Mouse (Mus musculus): Measurements from ENCODE around the gene Bag5. TPM values are rescaled to one million over a fixed set of nuclear protein-coding genes. Genes with fewer than 3 reads are reported as not detected.

The Bag5 gene
- polyA plus RNA-seq, 1 experiment: 8.1 TPM

DNA sequence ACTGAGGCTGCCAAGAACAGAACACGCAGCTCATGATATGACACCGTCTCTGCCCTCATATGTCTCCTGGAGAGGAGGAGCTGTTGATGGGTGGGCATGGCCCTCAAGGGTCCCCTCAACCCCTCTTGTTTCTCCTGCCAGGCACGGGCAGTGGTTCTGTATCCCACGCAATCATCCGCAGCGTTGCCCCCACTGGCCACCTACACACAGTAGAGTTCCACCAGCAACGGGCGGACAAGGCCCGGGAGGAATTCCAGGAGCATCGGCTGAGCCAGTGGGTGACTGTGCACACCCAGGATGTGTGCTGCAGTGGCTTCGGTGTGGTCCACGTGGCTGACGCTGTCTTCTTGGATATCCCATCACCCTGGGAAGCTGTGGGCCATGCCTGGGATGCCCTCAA is 32.4 kb downstream of the Bag5 start:
- DNase-seq (ENCODE audit: low read depth, low spot score): no peak
- 84% methylated on average over 13 of the region's 13 CpGs for WGBS

DNA sequence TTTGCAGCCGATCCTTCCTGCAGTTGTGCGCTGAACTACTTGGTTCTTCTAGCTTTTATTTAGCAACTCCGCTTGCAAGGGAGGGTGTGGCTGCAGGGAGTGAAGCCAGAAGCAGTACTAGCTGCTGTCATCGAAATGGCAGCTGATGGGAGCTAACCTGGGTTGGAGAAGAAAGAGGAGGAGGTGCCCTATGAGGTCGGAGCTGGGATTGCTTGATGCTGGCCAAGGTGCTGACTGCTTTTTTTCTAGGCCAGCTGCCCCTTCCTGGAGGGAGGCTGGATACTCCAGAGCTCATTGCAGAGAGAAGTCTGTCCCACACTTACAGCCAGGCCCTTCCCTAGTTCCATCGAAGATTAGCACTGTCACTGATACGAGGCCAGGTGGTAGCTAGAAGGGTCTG is 34.1 kb downstream of the Bag5 start:
- DNase-seq (ENCODE audit: low read depth, low spot score): no peak
- WGBS: 21% methylated on average over 7 of the region's 7 CpGs

DNA sequence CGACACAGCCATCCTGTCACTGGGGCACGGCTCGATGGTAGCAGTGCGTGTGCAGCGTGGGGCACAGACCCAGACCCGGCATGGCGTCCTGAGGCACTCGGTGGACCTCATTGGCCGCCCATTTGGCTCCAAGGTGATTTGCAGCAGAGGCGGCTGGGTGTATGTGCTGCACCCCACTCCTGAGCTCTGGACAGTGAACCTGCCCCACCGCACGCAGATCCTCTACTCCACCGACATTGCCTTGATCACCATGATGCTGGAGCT is 34.5 kb downstream of the Bag5 start:
- 2% methylated on average over 13 of the region's 13 CpGs for whole genome bisulfite sequencing
- no peak for DNase-seq (ENCODE audit: low read depth, low spot score)

DNA sequence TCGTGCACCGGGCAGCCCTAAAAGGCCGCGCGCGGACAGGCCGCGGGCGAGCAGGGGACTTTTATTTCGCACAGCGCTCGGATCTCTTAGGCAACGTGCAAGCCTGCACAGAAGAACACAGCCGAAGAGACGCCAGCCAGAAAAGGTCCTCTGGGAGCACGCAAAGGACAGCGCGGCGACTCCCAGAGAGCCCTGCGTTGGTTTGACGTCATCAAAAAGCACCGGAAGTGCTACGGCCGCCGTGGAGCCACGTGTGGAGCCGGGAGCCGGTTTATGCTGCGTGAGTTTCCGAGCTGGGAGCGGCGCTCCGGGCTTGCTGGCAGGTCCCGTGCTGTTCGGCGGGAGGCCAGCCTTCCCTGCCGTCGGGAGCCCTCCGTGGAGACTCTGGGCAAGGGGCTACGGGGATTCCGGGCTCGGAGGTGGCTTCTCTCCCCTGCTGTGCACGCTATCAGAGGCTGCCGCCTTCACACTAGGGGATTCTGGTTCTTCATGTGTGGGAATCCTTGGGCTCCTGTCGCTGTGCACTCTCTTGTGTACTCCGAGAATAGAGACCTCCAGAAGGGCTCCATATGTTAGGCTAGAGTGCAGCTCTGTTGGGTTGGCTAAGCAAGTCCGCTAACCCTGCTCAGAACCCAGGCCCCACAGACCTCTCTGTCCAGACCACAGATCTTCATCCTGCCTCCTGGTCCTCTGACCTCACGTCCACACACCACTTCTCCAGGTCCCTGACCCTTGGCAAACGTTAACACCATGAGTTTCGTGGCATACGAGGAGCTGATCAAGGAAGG is 35.0 kb downstream of the Bag5 start, which contains the start of gene Trmt61a:
Gene Trmt61a, plus strand, starts transcription at position 224 of the 788 bp plus-strand sequence.
- peak; percentile 71 for DNase-seq (ENCODE audit: low read depth, low spot score)
- WGBS: under 1% methylated on average over 51 of the region's 51 CpGs

DNA sequence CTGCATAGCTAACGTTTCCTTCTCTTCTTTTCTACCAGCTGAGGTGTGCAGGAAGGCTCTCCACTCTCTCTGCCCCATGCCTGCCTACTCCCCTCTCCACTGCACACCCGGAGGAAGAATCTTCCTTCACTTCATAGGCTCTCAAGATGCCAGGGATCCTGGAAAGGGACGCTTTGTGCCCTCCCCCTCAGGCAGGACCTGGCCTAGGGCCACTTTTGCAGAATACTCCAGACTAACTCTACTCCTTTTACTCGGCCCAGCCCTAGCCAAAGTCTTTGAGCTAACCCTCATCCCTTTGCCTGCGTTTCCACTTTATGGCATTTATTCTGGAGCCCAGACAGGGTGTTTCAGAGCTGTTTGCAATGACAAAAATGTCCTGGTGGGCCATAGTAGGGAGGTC is 35.6 kb downstream of the Bag5 start:
- peak; percentile 48 for DNase-seq (ENCODE audit: low read depth, low spot score)
- 4% methylated on average over 5 of the region's 5 CpGs for WGBS

DNA sequence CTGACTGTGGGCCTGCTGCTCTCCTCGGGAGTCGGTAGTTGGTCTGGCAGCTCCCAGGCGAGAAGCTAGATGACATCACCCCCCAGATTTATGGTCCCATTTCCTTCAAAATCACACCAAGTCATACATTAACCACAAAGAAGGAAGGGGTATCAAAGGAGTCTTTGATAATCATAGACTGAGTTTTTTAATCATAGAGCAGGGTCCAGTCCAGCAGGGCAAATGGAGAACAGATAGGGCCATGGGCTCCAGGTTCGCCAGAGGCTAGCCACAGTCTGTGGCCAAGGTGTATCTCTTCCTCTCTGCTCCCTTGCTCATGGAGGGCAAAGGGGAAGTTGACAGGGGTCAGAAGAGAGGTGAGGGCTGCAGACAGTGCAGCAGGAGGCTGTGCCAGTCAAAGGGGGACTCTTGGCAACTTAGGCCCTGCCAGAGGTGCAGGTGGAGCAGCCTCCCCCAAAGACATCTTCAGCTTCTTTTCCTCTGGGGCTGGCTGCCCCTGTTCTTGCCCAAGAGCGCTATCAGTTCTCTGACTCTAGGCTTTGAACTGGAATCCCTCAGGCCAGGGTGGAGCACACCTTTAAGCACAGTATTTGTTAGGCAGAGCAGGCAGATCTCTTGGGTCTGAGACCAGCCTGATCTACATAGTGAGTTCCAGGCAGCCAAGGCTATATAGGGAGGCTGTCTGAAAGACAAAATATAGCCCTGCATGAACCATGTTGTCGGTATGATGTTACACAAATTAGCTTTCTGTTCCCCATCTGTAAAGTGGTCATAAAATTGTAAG is 37.1 kb downstream of the Bag5 start:
- WGBS: 33% methylated on average over 6 of the region's 6 CpGs
- no peak for DNase-seq (ENCODE audit: low read depth, low spot score)

DNA sequence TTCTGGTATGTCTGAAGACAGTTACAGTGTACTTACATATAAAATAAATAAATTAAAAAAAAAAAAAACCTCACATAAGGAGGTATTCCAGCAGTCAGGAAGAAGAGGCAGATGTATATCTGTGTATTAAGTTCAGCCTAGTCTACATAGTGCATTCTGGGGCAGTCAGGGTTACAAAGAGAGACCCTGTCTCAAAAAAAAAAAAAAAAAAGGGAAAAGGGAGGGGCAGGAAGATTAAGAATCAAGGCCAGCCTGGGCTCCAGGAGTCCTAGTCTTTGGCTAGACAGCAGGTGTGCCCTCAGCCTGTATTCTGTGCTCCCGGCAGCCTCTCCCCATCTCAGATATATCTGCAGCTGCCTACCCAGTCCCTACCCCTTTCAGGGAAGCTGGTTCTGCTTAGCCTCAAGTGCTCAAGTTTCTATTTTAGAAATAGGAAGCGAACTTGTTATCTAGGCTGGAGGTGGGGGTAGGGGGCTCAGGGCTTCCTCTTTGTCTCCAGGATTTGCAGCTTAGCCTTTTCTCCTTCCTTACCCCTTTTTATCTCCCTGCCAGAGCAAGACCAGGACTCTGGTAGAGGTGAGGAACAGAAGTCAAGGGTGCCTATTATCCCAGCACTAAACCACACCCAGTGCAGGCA is 38.1 kb downstream of the Bag5 start:
- DNase-seq (ENCODE audit: low read depth, low spot score): no peak
- 46% methylated on average over 2 of the region's 2 CpGs for WGBS

DNA sequence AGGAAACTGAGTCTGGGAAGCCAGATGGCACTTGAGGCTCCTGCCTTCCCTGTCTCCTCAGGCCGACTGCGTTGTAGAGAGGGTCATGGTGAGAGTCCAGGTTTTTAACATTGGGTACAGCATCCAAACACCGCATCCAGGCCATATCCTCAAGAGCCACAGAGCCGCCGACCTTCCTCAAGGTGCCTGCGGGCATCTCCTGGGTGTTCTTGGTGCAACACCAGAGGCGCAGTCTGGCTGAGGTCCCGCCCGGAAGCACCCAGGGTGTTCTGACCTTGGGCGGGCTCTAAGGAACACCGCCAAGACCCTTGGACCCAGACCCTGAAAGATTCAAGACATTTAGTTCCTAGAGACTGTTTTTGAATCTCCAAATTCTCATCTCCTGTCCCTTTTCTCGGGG is 40.5 kb downstream of the Bag5 start:
- DNase-seq (ENCODE audit: low read depth, low spot score): no peak
- 12% methylated on average over 12 of the region's 12 CpGs for WGBS

DNA sequence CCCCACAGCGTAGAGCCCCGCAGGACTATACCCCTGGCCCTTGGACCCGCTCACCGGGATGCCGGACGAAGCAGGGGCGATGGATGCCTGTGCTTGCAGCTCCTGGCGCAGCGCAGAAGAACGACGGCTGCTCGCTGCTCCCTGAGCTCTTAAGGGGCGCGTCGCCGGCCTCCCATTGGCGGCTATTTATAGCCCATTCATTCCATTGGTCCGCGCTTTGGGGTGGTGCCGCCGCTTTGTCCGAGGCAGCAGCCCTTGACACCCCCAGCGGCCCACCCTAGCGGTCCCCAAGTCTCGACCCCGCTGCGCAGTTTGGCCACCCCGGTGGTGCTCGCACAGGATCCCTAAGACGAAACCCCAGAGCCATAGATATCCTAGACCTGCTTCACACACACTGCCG is 40.9 kb downstream of the Bag5 start, which contains the start of gene Ckb:
Gene Ckb, minus strand, starts transcription at position 163 of the 400 bp plus-strand sequence.
- under 1% methylated on average over 31 of the region's 31 CpGs for WGBS
- no peak for DNase-seq (ENCODE audit: low read depth, low spot score)

DNA sequence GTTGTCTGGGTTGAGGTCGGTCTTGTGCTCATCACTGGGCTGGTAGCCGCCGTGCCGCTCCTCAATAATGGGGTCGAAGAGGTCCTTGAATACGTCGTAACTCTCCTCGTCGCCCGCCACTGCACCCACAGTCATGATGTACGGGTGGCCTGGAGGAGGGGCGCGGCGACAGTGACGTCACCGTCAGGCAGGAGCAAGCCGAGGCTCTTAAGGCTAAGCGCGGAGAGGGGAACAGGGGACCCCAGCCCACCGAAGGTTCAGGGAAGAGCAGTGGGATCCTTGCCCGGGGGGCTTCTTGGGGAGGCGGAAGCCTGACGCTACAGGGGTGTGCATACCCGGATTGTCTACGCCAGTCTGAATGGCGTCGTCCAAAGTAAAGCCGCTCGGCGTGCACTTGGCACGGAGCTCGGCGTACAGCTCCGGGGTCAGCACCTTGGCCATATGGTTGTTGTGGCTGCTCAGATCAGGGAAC is 41.6 kb downstream of the Bag5 start:
- under 1% methylated on average over 34 of the region's 34 CpGs for WGBS
- no peak for DNase-seq (ENCODE audit: low read depth, low spot score)

DNA sequence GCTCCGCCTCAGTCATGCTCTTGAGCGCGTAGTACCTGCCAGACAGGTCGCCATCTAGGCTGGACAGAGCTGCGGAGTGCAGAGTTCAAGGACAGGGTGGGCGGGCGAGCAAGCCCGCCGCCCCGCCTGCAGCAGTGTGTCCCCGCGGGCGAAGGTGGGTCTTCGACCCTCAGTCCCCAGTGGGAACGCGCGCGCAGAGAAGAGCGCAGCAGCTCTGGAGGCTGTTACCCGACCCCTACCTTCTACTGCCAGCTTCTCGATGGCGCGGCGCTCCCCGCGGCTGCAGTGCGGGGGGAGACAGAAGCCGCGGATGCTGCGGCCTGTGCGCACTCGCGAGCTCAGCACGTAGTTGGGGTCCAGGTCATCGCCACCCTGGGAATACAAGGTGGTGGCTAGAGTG is 42.1 kb downstream of the Bag5 start:
- DNase-seq (ENCODE audit: low read depth, low spot score): no peak
- WGBS: 5% methylated on average over 35 of the region's 35 CpGs

DNA sequence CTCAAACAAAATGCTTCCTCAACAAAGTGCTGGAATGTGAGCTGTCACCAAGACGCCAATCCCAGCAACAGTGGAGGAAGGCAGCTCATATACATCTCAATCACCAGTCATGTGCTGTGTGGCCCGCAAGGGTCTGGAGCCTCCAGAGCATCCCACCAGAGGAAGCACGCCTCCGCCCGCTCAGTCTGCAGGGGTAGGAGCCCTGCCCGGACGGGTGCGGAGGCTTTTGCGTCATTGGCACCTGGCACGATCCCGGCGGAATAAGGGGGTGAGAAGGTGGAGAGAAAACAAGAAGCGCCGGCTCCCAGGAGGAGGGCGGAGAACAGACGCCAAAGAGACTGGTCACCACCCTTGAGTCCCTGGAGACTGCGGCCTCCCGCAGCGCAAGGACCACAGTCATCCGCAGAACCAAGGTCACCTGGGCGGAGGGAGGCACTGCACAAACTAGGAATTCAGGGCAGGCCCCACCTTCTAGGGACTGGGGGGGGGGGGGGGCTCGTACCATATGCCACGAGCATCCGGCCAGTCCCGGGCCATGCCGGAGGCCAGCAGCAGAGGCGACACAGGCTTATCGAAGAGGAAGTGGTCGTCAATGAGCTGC is 42.6 kb downstream of the Bag5 start:
- WGBS: 18% methylated on average over 29 of the region's 29 CpGs
- no peak for DNase-seq (ENCODE audit: low read depth, low spot score)

DNA sequence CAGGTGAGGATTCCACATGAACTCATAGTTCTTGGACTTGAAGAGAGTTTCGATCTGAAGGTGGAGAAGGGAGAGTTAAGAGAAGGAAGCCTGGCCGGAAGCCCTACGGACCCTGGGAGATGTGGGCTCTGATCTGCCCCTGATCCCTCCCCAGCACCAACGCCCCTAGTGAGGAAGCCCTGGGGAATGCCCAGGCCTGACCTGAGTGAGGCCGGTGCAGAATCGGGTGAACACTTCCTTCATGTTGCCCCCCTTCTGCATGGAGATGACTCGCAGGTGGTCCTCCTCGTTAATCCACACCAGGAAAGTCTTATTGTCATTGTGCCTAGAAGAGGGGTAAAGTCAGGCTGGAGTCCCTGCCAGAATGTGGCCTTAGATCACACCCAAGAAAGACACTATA is 43.1 kb downstream of the Bag5 start:
- WGBS: 84% methylated on average over 8 of the region's 8 CpGs
- DNase-seq (ENCODE audit: low read depth, low spot score): no peak

DNA sequence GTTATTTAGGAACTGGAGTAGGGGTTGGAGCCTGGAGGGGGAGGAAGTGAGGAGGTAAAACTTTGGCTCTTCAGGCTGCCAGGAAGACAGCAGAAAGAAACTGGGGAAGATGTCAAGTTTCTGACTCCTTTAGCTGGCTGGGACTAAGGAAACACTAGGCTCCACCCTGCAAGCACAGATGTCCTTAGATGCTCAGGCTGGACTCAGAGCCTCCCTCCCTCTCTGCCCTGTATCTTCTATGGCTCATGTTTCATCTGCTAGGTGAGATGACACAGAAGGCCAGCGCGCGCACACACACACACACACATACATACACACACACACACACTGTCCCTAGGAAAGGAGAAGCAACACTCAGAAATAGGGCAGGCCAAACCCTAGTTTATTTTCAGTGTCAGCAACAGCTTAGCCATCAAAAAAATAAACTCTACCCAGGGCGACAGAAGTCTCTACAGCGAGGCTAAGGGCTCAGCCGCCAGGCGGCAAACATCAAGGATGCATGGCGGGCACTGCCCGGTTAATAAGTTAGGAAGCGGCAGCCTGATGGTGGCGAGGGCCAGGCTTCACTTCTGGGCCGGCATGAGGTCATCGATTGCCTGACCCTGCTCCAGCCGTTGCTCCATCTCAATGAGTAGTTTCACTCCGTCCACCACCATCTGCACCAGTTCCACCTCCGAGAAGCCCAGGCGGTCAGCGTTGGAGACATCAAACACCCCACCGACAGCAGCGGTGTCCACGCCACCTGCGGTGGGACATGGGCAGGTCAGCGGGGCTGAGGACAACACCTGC is 43.9 kb downstream of the Bag5 start:
- no peak for DNase-seq (ENCODE audit: low read depth, low spot score)
- 70% methylated on average over 23 of the region's 23 CpGs for WGBS

DNA sequence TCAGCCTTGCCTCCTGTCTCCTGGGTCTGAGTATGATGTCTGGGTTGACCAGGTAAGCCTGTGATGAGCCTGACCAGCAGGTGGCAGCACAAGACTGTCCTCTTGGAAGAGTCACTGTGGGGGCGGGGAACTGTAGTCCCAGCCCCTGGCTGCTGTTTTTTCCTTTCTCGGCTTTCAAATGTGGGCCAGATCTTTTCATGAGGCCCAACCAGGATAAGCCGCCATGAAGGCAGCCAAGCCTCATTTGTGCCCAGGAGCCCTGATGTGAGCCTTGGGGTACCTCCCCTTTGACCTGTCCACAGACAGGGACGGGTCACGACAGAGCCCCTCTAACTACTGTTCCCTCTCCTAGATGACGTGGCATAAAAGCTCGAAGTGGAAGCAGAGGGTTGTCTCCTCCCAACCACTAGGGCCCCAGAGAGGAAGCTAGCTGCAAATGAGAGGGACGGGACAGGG is 44.6 kb downstream of the Bag5 start:
- WGBS: 19% methylated on average over 8 of the region's 8 CpGs
- peak; percentile 76 for DNase-seq (ENCODE audit: low read depth, low spot score)

DNA sequence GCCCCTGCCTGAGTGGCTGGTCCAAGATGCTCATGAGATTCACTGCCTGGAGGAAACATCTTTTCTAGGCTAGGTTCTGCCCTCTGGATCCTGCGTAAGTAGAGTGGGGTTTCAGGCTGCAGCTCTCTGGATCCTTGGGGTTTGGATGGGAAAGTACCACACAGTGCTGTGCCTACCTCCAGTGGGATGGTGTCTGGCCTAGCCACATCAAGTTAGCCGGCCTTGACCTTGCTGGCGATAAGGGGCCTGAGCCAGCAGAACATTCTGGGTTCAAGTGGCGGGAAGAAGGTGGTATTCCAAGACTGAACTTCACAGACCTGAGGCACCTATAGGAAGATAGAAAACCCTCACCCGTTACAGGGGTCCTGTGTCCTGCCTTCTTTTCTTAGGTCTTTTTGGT is 45.6 kb downstream of the Bag5 start:
- 91% methylated on average over 5 of the region's 5 CpGs for WGBS
- DNase-seq (ENCODE audit: low read depth, low spot score): no peak

DNA sequence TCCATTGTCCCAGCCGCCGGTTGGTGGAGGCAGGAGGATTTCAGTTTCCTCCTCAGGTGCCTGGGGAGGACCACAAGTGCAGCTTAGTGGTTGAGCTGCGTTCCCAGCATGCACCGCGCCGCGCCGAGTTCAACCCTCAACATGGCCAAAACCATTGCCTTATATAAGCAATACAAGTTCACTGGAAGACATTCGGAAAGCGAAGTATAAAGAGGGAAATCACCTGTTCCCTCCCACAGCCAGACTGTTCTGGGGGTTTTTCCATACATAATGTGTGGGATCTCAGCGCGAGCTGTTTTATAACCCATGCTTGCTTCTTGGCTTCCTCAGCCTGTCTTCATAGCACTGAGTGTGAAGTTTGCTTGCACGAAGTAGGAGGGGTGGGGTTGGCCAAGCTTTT is 46.7 kb downstream of the Bag5 start:
- DNase-seq (ENCODE audit: low read depth, low spot score): no peak
- 76% methylated on average over 13 of the region's 13 CpGs for WGBS

DNA sequence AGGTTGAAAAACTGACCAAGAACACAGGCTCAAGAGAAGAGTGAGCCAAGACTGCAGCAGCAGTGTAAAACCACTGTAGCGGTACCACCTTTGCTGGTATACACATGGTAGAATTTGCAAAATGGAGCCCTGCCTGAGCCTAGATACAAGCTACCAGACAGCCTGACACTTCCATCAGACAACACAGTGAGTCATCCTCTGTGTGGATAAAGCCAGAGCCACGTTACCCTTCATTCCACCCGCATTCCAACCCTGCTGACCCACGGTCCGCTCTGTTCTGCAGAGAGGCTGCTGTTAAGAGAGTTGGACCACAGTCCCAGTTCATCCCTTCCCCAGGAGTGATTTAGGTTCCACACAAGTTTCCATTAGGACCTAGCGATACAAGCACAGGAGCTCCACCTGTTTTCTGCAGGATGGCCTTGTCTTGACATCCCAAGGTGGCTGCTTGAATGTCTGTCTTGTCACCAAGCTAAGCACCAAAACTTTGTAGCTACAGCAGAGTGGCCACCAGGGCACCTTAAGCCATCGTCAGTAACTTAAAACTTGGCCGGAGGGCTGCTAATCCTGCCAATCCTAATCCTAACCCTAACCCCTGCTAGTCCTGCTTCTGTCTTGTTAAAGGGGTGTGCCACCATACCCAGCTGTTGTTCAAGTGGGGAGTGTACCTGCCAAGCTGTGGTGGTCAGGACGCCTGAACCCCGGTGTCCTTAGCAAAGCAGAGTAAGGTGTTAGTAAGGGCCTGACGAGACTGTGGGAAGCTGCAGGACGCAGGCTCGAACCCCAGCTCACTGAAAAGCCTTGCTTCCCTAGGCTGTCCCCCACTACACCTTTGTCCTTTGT is 47.8 kb downstream of the Bag5 start:
- WGBS: 77% methylated on average over 13 of the region's 13 CpGs
- no peak for DNase-seq (ENCODE audit: low read depth, low spot score)

All from large intestine, adult 2 months (tissue).